Mouse (Mus musculus) forebrain, embryonic 14.5 days (tissue): ENCODE data around the gene Nrxn1. TPM values are rescaled to one million over a fixed set of nuclear protein-coding genes. Genes with fewer than 3 reads are reported as not detected.
A peak's percentile ranks its signal among the peaks of the same experiment; 100 is the strongest.

Experiments used
- ATAC-seq: fragments of 200-750 bp; cut with Nextera tagmentation; 2 replicates; pipeline ENCODE4 v1.8.0; 2017; ENCODE audit warnings: mild to moderate bottlenecking, moderate library complexity
- DNase-seq: peaks from one replicate; pipeline ENCODE4 v3.0.0-alpha.2; 2015; ENCODE audit warnings: low spot score
- H3K27ac ChIP-seq: fragments of 300-500 bp; sonication (generic); 2 replicates; pipeline ENCODE4 v1.5.1; 2014; ENCODE audit warnings: low read depth, mild to moderate bottlenecking, control low read depth, low read length, moderate library complexity
- H3K27me3 ChIP-seq: fragments of 300-500 bp; sonication (generic); replicated peaks from 2 replicates; pipeline ENCODE4 v1.6.1; 2014; ENCODE audit warnings: low read length, control low read depth, mixed read lengths; ENCODE audit not compliant: control insufficient read depth, insufficient read depth
- H3K36me3 ChIP-seq: fragments of 300-500 bp; sonication (generic); 2 replicates; pipeline ENCODE4 v1.6.1; 2014; ENCODE audit warnings: low read length, control low read depth; ENCODE audit not compliant: control insufficient read depth, insufficient read depth
- H3K4me1 ChIP-seq: fragments of 300-500 bp; sonication (generic); 2 replicates; pipeline ENCODE4 v1.6.1; 2014; ENCODE audit warnings: antibody characterized with exemption, low read length, control low read depth; ENCODE audit not compliant: control insufficient read depth, insufficient read depth
- H3K4me2 ChIP-seq: fragments of 300-500 bp; sonication (generic); 2 replicates; pipeline ENCODE4 v1.6.1; 2014; ENCODE audit warnings: mild to moderate bottlenecking, control low read depth, low read length
- H3K4me3 ChIP-seq: fragments of 300-500 bp; sonication (generic); 2 replicates; pipeline ENCODE4 v1.5.1; 2014; ENCODE audit warnings: low read depth, low read length, control low read depth
- H3K9ac ChIP-seq: fragments of 300-500 bp; sonication (generic); 2 replicates; pipeline ENCODE4 v1.6.1; 2014; ENCODE audit warnings: mild to moderate bottlenecking, low read length, control low read depth, moderate library complexity
- H3K9me3 ChIP-seq: fragments of 300-500 bp; sonication (generic); replicated peaks from 2 replicates; pipeline ENCODE4 v1.6.1; 2016; ENCODE audit warnings: low read length, control low read depth, mixed read lengths; ENCODE audit not compliant: control insufficient read depth
- WGBS: fragments of 180-500 bp; shearing (Covaris S2); extraction: QIAGEN DNeasy Blood & Tissue Kit; methylation state at CpG from one replicate; pipeline ENCODE4 v1.1.7; 2014; 5-methylcytosine and 5-hydroxymethylcytosine counted together
- polyA plus RNA-seq: library from polyadenylated mRNA; unstranded; fragments of >200 nt; fragmentation: Nextera tagmentation; extraction: Ambion mirVana; gene quantifications from 2 replicates; pipeline ENCODE4 v1.2.1, GENCODE M21; 2014

The Nrxn1 gene
- polyA plus RNA-seq, 1 experiment from 2014 or later: 69.8 TPM

- Histone ChIP-seq H3K4me3 (no peak overlapping the region), H3K27me3 (no peaks in the 10 kb centered on the region), H3K4me2 (no peak overlapping the region), H3K9me3 (no peaks in the 10 kb centered on the region), H3K9ac (no peak overlapping the region), H3K4me1 (no peaks in the 10 kb centered on the region), H3K36me3 (no peaks in the 10 kb centered on the region), H3K27ac (no peak overlapping the region)
- DNase-seq: no peak
- no peak for ATAC-seq
- WGBS: 91% methylated on average over 2 of the region's 2 CpGs
Measured at GRCm38 (mm10) chr17:90420757-90421156, 672.1 kb downstream of the Nrxn1 start.

- DNase-seq (no peak), ATAC-seq (no peak)
- no peaks in the 10 kb centered on the region for H3K4me1 ChIP-seq
- 53% methylated on average over 1 of the region's 1 CpGs for WGBS
- H3K27ac ChIP-seq: no peak overlapping the region
- H3K9me3 ChIP-seq: no peaks in the 10 kb centered on the region
- H3K9ac ChIP-seq: no peak overlapping the region
- H3K4me2 ChIP-seq: no peak overlapping the region
- H3K4me3 ChIP-seq: no peak overlapping the region
- no peaks in the 10 kb centered on the region for H3K27me3 ChIP-seq
- H3K36me3 ChIP-seq: no peaks in the 10 kb centered on the region
Measured at GRCm38 (mm10) chr17:90419615-90420014, 673.3 kb downstream of the Nrxn1 start.

GRCm38 (mm10) chr17:90396357-90396756 is 696.5 kb downstream of the Nrxn1 start:
- Histone ChIP-seq H3K36me3 (no peaks in the 10 kb centered on the region), H3K4me3 (no peak overlapping the region), H3K9ac (no peak overlapping the region), H3K27me3 (no peaks in the 10 kb centered on the region), H3K4me1 (0 out of 2 replicates have a peak, but pooled peaks cover under 1% of the 10 kb centered on the region), H3K9me3 (no peaks in the 10 kb centered on the region), H3K27ac (no peak overlapping the region), H3K4me2 (no peak overlapping the region)
- peak; percentile 34 for DNase-seq
- no peak for ATAC-seq

GRCm38 (mm10) chr17:90394606-90395005 is 698.3 kb downstream of the Nrxn1 start:
- DNase-seq (no peak), ATAC-seq (no peak)
- Histone ChIP-seq H3K9me3 (no peaks in the 10 kb centered on the region), H3K4me3 (no peak overlapping the region), H3K27ac (no peak overlapping the region), H3K4me1 (peaks cover 11% of the 10 kb centered on the region), H3K27me3 (no peaks in the 10 kb centered on the region), H3K4me2 (no peak overlapping the region), H3K36me3 (no peaks in the 10 kb centered on the region), H3K9ac (no peak overlapping the region)
- WGBS: 89% methylated on average over 6 of the region's 6 CpGs

GRCm38 (mm10) chr17:90392751-90393150 is 700.1 kb downstream of the Nrxn1 start:
- DNase-seq (no peak), ATAC-seq (no peak)
- Histone ChIP-seq H3K4me1 (peaks cover 11% of the 10 kb centered on the region), H3K9ac (no peak overlapping the region), H3K36me3 (no peaks in the 10 kb centered on the region), H3K9me3 (no peaks in the 10 kb centered on the region), H3K4me2 (no peak overlapping the region), H3K27me3 (no peaks in the 10 kb centered on the region), H3K27ac (no peak overlapping the region), H3K4me3 (no peak overlapping the region)
- 90% methylated on average over 1 of the region's 1 CpGs for WGBS

- H3K9me3 ChIP-seq: no peaks in the 10 kb centered on the region
- H3K4me3 ChIP-seq: no peak overlapping the region
- peaks cover 11% of the 10 kb centered on the region for H3K4me1 ChIP-seq
- H3K36me3 ChIP-seq: no peaks in the 10 kb centered on the region
- H3K27ac ChIP-seq: no peak overlapping the region
- 8% methylated on average over 7 of the region's 7 CpGs for WGBS
- no peaks in the 10 kb centered on the region for H3K27me3 ChIP-seq
- ATAC-seq (peak; percentile 87), DNase-seq (peak; percentile 59)
- no peak overlapping the region for H3K4me2 ChIP-seq
- H3K9ac ChIP-seq: no peak overlapping the region; the same call in 1 of the 2 replicates
Measured at GRCm38 (mm10) chr17:90390316-90391212, 702.3 kb downstream of the Nrxn1 start.

- no peaks in the 10 kb centered on the region for H3K27me3 ChIP-seq
- H3K27ac ChIP-seq: no peak overlapping the region
- H3K9ac ChIP-seq: no peak overlapping the region
- 65% methylated on average over 2 of the region's 2 CpGs for WGBS
- H3K4me1 ChIP-seq: no peaks in the 10 kb centered on the region
- no peaks in the 10 kb centered on the region for H3K9me3 ChIP-seq
- DNase-seq (peak; percentile 17), ATAC-seq (no peak)
- H3K4me2 ChIP-seq: no peak overlapping the region
- no peak overlapping the region for H3K4me3 ChIP-seq
- no peaks in the 10 kb centered on the region for H3K36me3 ChIP-seq
Measured at GRCm38 (mm10) chr17:90384856-90385255, 708.0 kb downstream of the Nrxn1 start.

GRCm38 (mm10) chr17:90382496-90383443 is 710.1 kb downstream of the Nrxn1 start:
- H3K27ac ChIP-seq: no peak overlapping the region
- H3K9me3 ChIP-seq: no peaks in the 10 kb centered on the region
- H3K27me3 ChIP-seq: no peaks in the 10 kb centered on the region
- H3K4me1 ChIP-seq: no peaks in the 10 kb centered on the region
- no peak overlapping the region for H3K9ac ChIP-seq
- ATAC-seq (no peak), DNase-seq (no peak)
- no peaks in the 10 kb centered on the region for H3K36me3 ChIP-seq
- H3K4me3 ChIP-seq: no peak overlapping the region
- WGBS: 70% methylated on average over 5 of the region's 5 CpGs
- no peak overlapping the region for H3K4me2 ChIP-seq
